Mouse (Mus musculus) hindbrain, postnatal 0 days (tissue): ENCODE data around the gene Vwa3b. TPM values are rescaled to one million over a fixed set of nuclear protein-coding genes. Genes with fewer than 3 reads are reported as not detected.

Experiments
- ATAC-seq: fragments of 200-750 bp; cut with Nextera tagmentation; 2 replicates; pipeline ENCODE4 v1.8.0; 2017; ENCODE audit warnings: mild to moderate bottlenecking, moderate TSS enrichment, moderate library complexity
- DNase-seq: peaks from one replicate; pipeline ENCODE4 v3.0.0-alpha.2; 2015; ENCODE audit warnings: low spot score
- H3K27ac ChIP-seq: fragments of 300-500 bp; sonication (generic); 2 replicates; pipeline ENCODE4 v1.5.1; 2014; ENCODE audit warnings: mild to moderate bottlenecking
- H3K27me3 ChIP-seq: fragments of 300-500 bp; sonication (generic); 2 replicates; pipeline ENCODE4 v1.6.1; 2014; ENCODE audit warnings: low read length, mixed read lengths; ENCODE audit not compliant: insufficient read depth
- H3K36me3 ChIP-seq: fragments of 300-500 bp; sonication (generic); 2 replicates; pipeline ENCODE4 v1.6.1; 2014; ENCODE audit warnings: low read length, mixed read lengths; ENCODE audit not compliant: insufficient read depth
- H3K4me1 ChIP-seq: fragments of 300-500 bp; sonication (generic); 2 replicates; pipeline ENCODE4 v1.6.1; 2014; ENCODE audit warnings: antibody characterized with exemption, low read length, mixed read lengths; ENCODE audit not compliant: insufficient read depth
- H3K4me2 ChIP-seq: fragments of 300-500 bp; sonication (generic); 2 replicates; pipeline ENCODE4 v1.6.1; 2014; ENCODE audit warnings: low read depth, mild to moderate bottlenecking, low read length, moderate library complexity, mixed read lengths
- H3K4me3 ChIP-seq: fragments of 300-500 bp; sonication (generic); 2 replicates; pipeline ENCODE4 v1.5.1; 2014; ENCODE audit warnings: low read length
- H3K9ac ChIP-seq: fragments of 300-500 bp; sonication (generic); replicated peaks from 2 replicates; pipeline ENCODE4 v1.6.1; 2014; ENCODE audit warnings: mild to moderate bottlenecking, low read length, moderate library complexity, mixed read lengths
- H3K9me3 ChIP-seq: fragments of 300-500 bp; sonication (generic); 2 replicates; pipeline ENCODE4 v1.6.1; 2016; ENCODE audit warnings: low read length, mixed read lengths
- CTCF ChIP-seq: IDR thresholded peaks from 2 replicates; pipeline ENCODE4 v1.5.1; 2016; ENCODE audit warnings: antibody characterized with exemption, control low read depth, low read depth
- whole genome bisulfite sequencing: fragments of 180-500 bp; shearing (Covaris S2); extraction: QIAGEN DNeasy Blood & Tissue Kit; methylation state at CpG from one replicate; pipeline ENCODE4 v1.1.7; 2014; 5-methylcytosine and 5-hydroxymethylcytosine counted together
- polyA plus RNA-seq: library from polyadenylated mRNA; unstranded; fragments of >200 nt; fragmentation: Nextera tagmentation; extraction: Ambion mirVana; gene quantifications from 2 replicates; pipeline ENCODE4 v1.2.1, GENCODE M21; 2015
- total RNA-seq: library from RNA; depleted of rRNA; stranded (reverse); fragments of >200 nt; gene quantifications from 2 replicates; pipeline ENCODE4 v1.2.3, GENCODE M21; 2014

The Vwa3b gene
- total and polyA plus RNA-seq, 2 experiments from 2014 or later, result 1.5 to 2.9 TPM

- no peak overlapping the region for H3K9ac ChIP-seq
Observed at GRCm38 (mm10) chr1:37097382-37098093, 71.1 kb downstream of the Vwa3b start.

GRCm38 (mm10) chr1:37098094-37098555 lies 71.7 kb downstream of the Vwa3b start:
- Histone ChIP-seq H3K9ac (no peak overlapping the region), H3K4me1 (0 out of 2 replicates have a peak, but pooled peaks cover 3% of the 10 kb centered on the region), H3K4me2 (no peak overlapping the region), H3K27ac (peak overlapping the region; percentile 56), H3K27me3 (no peaks in the 10 kb centered on the region), H3K36me3 (no peaks in the 10 kb centered on the region), H3K9me3 (no peaks in the 10 kb centered on the region), H3K4me3 (no peak overlapping the region)
- 74% methylated on average over 4 of the region's 4 CpGs for WGBS
- ATAC-seq, result no peak
- no peak for TF ChIP-seq CTCF
- no peak for DNase-seq

More at GRCm38 (mm10) chr1:37097382-37098093, 71.1 kb downstream of the Vwa3b start:
- peak overlapping the region; percentile 56 for H3K27ac ChIP-seq
- H3K36me3 ChIP-seq, result no peaks in the 10 kb centered on the region
- WGBS, result 36% methylated on average over 17 of the region's 17 CpGs
- H3K4me1 ChIP-seq, result 0 out of 2 replicates have a peak, but pooled peaks cover 3% of the 10 kb centered on the region
- no peaks in the 10 kb centered on the region for H3K27me3 ChIP-seq
- no peaks in the 10 kb centered on the region for H3K9me3 ChIP-seq
- peak; percentile 77 for ATAC-seq
- H3K4me3 ChIP-seq, result no peak overlapping the region
- TF ChIP-seq CTCF, result 0 out of 2 replicates have a peak, but pooled peaks have one; percentile 5
- peak; percentile 71 for DNase-seq
- H3K4me2 ChIP-seq, result 0 out of 2 replicates have a peak overlapping the region, but pooled peaks have one; percentile 6

DNA sequence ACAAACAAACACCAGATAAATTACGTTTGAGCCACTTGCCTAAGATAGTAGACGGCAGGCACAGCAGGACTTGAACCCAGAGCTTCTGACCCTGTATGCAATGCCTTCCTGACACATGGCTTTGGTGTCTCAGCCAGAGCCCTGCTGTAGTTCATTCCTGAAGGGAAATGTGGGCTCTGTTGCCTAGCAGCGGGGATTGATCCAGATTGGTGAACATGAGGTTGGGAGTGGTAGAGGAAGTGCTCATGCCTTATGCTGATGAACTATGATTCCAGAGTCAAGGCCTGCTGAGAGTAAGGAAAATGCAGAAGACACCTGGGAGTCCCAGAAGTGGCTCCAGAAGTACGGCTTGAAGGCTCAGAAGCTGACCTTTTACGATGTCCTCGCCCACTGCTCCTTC lies 74.0 kb downstream of the Vwa3b start:
- TF ChIP-seq CTCF, result no peak
- Histone ChIP-seq H3K27ac (no peak overlapping the region), H3K9me3 (no peaks in the 10 kb centered on the region), H3K4me3 (no peak overlapping the region), H3K27me3 (no peaks in the 10 kb centered on the region), H3K4me2 (no peak overlapping the region), H3K36me3 (no peaks in the 10 kb centered on the region), H3K9ac (no peak overlapping the region), H3K4me1 (0 out of 2 replicates have a peak, but pooled peaks cover 3% of the 10 kb centered on the region)
- 88% methylated on average over 6 of the region's 6 CpGs for WGBS
- DNase-seq, result no peak
- no peak for ATAC-seq

- 72% methylated on average over 8 of the region's 8 CpGs for WGBS
- Histone ChIP-seq H3K36me3 (no peaks in the 10 kb centered on the region), H3K4me1 (0 out of 2 replicates have a peak, but pooled peaks cover 3% of the 10 kb centered on the region), H3K9ac (no peak overlapping the region), H3K27me3 (no peaks in the 10 kb centered on the region), H3K4me3 (no peak overlapping the region), H3K27ac (no peak overlapping the region), H3K4me2 (no peak overlapping the region), H3K9me3 (no peaks in the 10 kb centered on the region)
- TF ChIP-seq CTCF, result no peak
- no peak for DNase-seq
- ATAC-seq, result no peak
Observed at GRCm38 (mm10) chr1:37101016-37101415, 74.6 kb downstream of the Vwa3b start.

- Histone ChIP-seq H3K4me3 (no peak overlapping the region), H3K4me2 (no peak overlapping the region), H3K27ac (no peak overlapping the region), H3K4me1 (0 out of 2 replicates have a peak, but pooled peaks cover 3% of the 10 kb centered on the region), H3K36me3 (no peaks in the 10 kb centered on the region), H3K9me3 (no peaks in the 10 kb centered on the region), H3K9ac (no peak overlapping the region), H3K27me3 (no peaks in the 10 kb centered on the region)
- DNase-seq (no peak), ATAC-seq (no peak)
- 66% methylated on average over 2 of the region's 2 CpGs for WGBS
- TF ChIP-seq CTCF, result no peak
Observed at GRCm38 (mm10) chr1:37101717-37102116, 75.3 kb downstream of the Vwa3b start.

DNA sequence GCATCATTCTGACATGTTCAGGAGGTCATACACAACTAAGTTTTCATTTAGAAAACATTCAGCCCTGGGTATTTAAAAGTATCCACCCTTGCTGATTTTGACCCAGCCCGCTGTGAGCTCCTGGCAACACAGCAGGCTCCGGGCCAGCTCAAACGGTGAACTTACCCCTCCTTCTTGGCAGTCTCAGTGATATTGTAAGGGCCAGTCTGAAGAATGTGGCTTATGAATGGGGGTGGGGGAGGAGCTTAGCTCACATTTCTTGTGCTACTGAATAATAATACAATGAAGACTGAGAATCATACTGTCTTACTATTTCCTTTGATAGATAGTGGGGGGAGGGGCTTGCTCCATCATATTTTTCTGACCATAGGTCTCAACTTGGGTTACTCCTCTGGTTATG lies 78.8 kb downstream of the Vwa3b start:
- no peaks in the 10 kb centered on the region for H3K27me3 ChIP-seq
- no peaks in the 10 kb centered on the region for H3K4me1 ChIP-seq
- H3K9me3 ChIP-seq, result no peaks in the 10 kb centered on the region
- H3K27ac ChIP-seq, result 0 out of 2 replicates have a peak overlapping the region, but pooled peaks have one; percentile 15
- ATAC-seq, result no peak
- 16% methylated on average over 3 of the region's 3 CpGs for WGBS
- no peaks in the 10 kb centered on the region for H3K36me3 ChIP-seq
- TF ChIP-seq CTCF, result no peak
- H3K4me2 ChIP-seq, result no peak overlapping the region
- H3K4me3 ChIP-seq, result no peak overlapping the region
- H3K9ac ChIP-seq, result no peak overlapping the region
- DNase-seq, result peak; percentile 21

DNA sequence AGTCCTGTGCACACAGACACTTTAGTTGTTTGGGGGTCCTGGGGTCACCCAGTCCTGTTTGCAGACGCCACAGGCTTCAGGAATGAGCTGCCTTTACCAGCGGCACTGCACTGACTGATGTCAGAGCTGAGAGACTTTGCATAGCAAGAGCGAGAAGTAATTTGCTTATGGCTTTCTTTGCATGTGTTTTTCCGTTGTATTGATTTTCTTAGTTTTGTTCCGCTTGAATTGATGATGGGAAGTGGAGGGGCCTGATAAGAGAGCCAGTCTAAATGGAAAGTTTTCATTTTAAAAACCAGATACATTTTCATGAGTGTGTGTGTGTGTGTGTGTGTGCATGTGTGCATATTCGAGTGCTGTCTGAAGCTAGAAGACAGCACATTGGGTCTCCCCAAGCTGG lies 87.4 kb downstream of the Vwa3b start:
- no peaks in the 10 kb centered on the region for H3K36me3 ChIP-seq
- H3K9me3 ChIP-seq, result no peaks in the 10 kb centered on the region
- H3K4me1 ChIP-seq, result no peaks in the 10 kb centered on the region
- no peak overlapping the region for H3K27ac ChIP-seq
- DNase-seq (no peak), ATAC-seq (no peak)
- H3K27me3 ChIP-seq, result no peaks in the 10 kb centered on the region
- no peak overlapping the region for H3K4me3 ChIP-seq
- H3K4me2 ChIP-seq, result no peak overlapping the region
- TF ChIP-seq CTCF, result no peak
- H3K9ac ChIP-seq, result no peak overlapping the region
- WGBS, result 69% methylated on average over 6 of the region's 6 CpGs
